Mouse (Mus musculus): ENCODE measurements around the gene Cyb561d1. TPM values are rescaled to one million over a fixed set of nuclear protein-coding genes. Genes with fewer than 3 reads are reported as not detected.

Cyb561d1 gene
- polyA plus RNA-seq, 1 experiment from 2014 or later, result 3.2 TPM

GRCm38 (mm10) chr3:108195941-108196590, 4.9 kb downstream of the Cyb561d1 start:
- Histone ChIP-seq H3K36me3 (ENCODE audit: control insufficient read depth, insufficient read depth) (0 out of 2 replicates have a peak, but pooled peaks cover 4% of the 10 kb centered on the region), H3K4me2 (ENCODE audit: low read depth, low read length) (no peak overlapping the region), H3K27me3 (ENCODE audit: control insufficient read depth, insufficient read depth, low read length) (no peaks in the 10 kb centered on the region), H3K9me3 (replicated peaks; ENCODE audit: control insufficient read depth, low read length) (no peaks in the 10 kb centered on the region), H3K4me1 (ENCODE audit: control insufficient read depth, insufficient read depth, low read length) (peaks cover 23% of the 10 kb centered on the region), H3K9ac (ENCODE audit: low read length) (no peak overlapping the region), H3K4me3 (ENCODE audit: low read length) (no peak overlapping the region), H3K27ac (ENCODE audit: low read length) (0 out of 2 replicates have a peak overlapping the region, but pooled peaks have one; percentile 3)
- no peak for ATAC-seq (replicated peaks; ENCODE audit: extremely low read depth, insufficient read depth, low FRiP score)
- WGBS, result 58% methylated on average over 7 of the region's 7 CpGs

- no peak overlapping the region for H3K4me3 ChIP-seq (ENCODE audit: low read length)
- WGBS, result 83% methylated on average over 4 of the region's 4 CpGs
- H3K9ac ChIP-seq (ENCODE audit: low read length), result no peak overlapping the region
- no peak overlapping the region for H3K4me2 ChIP-seq (ENCODE audit: low read depth, low read length)
- no peak overlapping the region for H3K27ac ChIP-seq (ENCODE audit: low read length)
- H3K9me3 ChIP-seq (replicated peaks; ENCODE audit: control insufficient read depth, low read length), result no peaks in the 10 kb centered on the region
- H3K36me3 ChIP-seq (ENCODE audit: control insufficient read depth, insufficient read depth), result 0 out of 2 replicates have a peak, but pooled peaks cover 4% of the 10 kb centered on the region
- no peaks in the 10 kb centered on the region for H3K27me3 ChIP-seq (ENCODE audit: control insufficient read depth, insufficient read depth, low read length)
- no peak for ATAC-seq (replicated peaks; ENCODE audit: extremely low read depth, insufficient read depth, low FRiP score)
- H3K4me1 ChIP-seq (ENCODE audit: control insufficient read depth, insufficient read depth, low read length), result peaks cover 22% of the 10 kb centered on the region
Measured at GRCm38 (mm10) chr3:108195287-108195686, 5.7 kb downstream of the Cyb561d1 start.

- Histone ChIP-seq H3K36me3 (ENCODE audit: control insufficient read depth, insufficient read depth) (no peaks in the 10 kb centered on the region), H3K9ac (ENCODE audit: low read length) (no peak overlapping the region), H3K4me3 (ENCODE audit: low read length) (no peak overlapping the region), H3K27ac (ENCODE audit: low read length) (no peak overlapping the region), H3K4me1 (ENCODE audit: control insufficient read depth, insufficient read depth, low read length) (peaks cover 24% of the 10 kb centered on the region), H3K4me2 (ENCODE audit: low read depth, low read length) (no peak overlapping the region), H3K9me3 (replicated peaks; ENCODE audit: control insufficient read depth, low read length) (no peaks in the 10 kb centered on the region), H3K27me3 (ENCODE audit: control insufficient read depth, insufficient read depth, low read length) (no peaks in the 10 kb centered on the region)
- no peak for ATAC-seq (replicated peaks; ENCODE audit: extremely low read depth, insufficient read depth, low FRiP score)
- WGBS, result 60% methylated on average over 4 of the region's 4 CpGs
Measured at GRCm38 (mm10) chr3:108193686-108194085, 7.3 kb downstream of the Cyb561d1 start.

- Histone ChIP-seq H3K4me3 (ENCODE audit: low read length) (no peak overlapping the region), H3K9ac (ENCODE audit: low read length) (no peak overlapping the region), H3K9me3 (replicated peaks; ENCODE audit: control insufficient read depth, low read length) (no peaks in the 10 kb centered on the region), H3K27me3 (ENCODE audit: control insufficient read depth, insufficient read depth, low read length) (no peaks in the 10 kb centered on the region; the same call in 1 of the 2 replicates), H3K36me3 (ENCODE audit: control insufficient read depth, insufficient read depth) (no peaks in the 10 kb centered on the region), H3K27ac (ENCODE audit: low read length) (no peak overlapping the region), H3K4me2 (ENCODE audit: low read depth, low read length) (no peak overlapping the region), H3K4me1 (ENCODE audit: control insufficient read depth, insufficient read depth, low read length) (peaks cover 9% of the 10 kb centered on the region; the same call in 1 of the 2 replicates)
- WGBS, result 45% methylated on average over 5 of the region's 5 CpGs
- no peak for ATAC-seq (replicated peaks; ENCODE audit: extremely low read depth, insufficient read depth, low FRiP score)
Measured at GRCm38 (mm10) chr3:108189897-108190296, 11.1 kb downstream of the Cyb561d1 start.

- 72% methylated on average over 9 of the region's 9 CpGs for WGBS
- H3K4me3 ChIP-seq (ENCODE audit: low read length), result no peak overlapping the region
- H3K4me2 ChIP-seq (ENCODE audit: low read depth, low read length), result no peak overlapping the region
- ATAC-seq (replicated peaks; ENCODE audit: extremely low read depth, insufficient read depth, low FRiP score), result no peak
- peaks cover 8% of the 10 kb centered on the region; the same call in 1 of the 2 replicates for H3K4me1 ChIP-seq (ENCODE audit: control insufficient read depth, insufficient read depth, low read length)
- no peaks in the 10 kb centered on the region for H3K36me3 ChIP-seq (ENCODE audit: control insufficient read depth, insufficient read depth)
- no peak overlapping the region for H3K27ac ChIP-seq (ENCODE audit: low read length)
- H3K27me3 ChIP-seq (ENCODE audit: control insufficient read depth, insufficient read depth, low read length), result no peaks in the 10 kb centered on the region; the same call in 1 of the 2 replicates
- no peak overlapping the region for H3K9ac ChIP-seq (ENCODE audit: low read length)
- H3K9me3 ChIP-seq (replicated peaks; ENCODE audit: control insufficient read depth, low read length), result no peaks in the 10 kb centered on the region
Measured at GRCm38 (mm10) chr3:108188716-108189490, 12.1 kb downstream of the Cyb561d1 start.

- no peaks in the 10 kb centered on the region for H3K36me3 ChIP-seq (ENCODE audit: control insufficient read depth, insufficient read depth)
- H3K4me1 ChIP-seq (ENCODE audit: control insufficient read depth, insufficient read depth, low read length), result 0 out of 2 replicates have a peak, but pooled peaks cover 6% of the 10 kb centered on the region
- H3K4me3 ChIP-seq (ENCODE audit: low read length), result peak overlapping the region; percentile 62
- 72% methylated on average over 20 of the region's 20 CpGs for WGBS
- peak overlapping the region; percentile 83 for H3K4me2 ChIP-seq (ENCODE audit: low read depth, low read length)
- H3K27me3 ChIP-seq (ENCODE audit: control insufficient read depth, insufficient read depth, low read length), result no peaks in the 10 kb centered on the region; the same call in 1 of the 2 replicates
- H3K27ac ChIP-seq (ENCODE audit: low read length), result no peak overlapping the region
- no peak for ATAC-seq (replicated peaks; ENCODE audit: extremely low read depth, insufficient read depth, low FRiP score)
- H3K9ac ChIP-seq (ENCODE audit: low read length), result no peak overlapping the region
- H3K9me3 ChIP-seq (replicated peaks; ENCODE audit: control insufficient read depth, low read length), result no peaks in the 10 kb centered on the region
Measured at GRCm38 (mm10) chr3:108187111-108187795, 13.8 kb downstream of the Cyb561d1 start.

DNA sequence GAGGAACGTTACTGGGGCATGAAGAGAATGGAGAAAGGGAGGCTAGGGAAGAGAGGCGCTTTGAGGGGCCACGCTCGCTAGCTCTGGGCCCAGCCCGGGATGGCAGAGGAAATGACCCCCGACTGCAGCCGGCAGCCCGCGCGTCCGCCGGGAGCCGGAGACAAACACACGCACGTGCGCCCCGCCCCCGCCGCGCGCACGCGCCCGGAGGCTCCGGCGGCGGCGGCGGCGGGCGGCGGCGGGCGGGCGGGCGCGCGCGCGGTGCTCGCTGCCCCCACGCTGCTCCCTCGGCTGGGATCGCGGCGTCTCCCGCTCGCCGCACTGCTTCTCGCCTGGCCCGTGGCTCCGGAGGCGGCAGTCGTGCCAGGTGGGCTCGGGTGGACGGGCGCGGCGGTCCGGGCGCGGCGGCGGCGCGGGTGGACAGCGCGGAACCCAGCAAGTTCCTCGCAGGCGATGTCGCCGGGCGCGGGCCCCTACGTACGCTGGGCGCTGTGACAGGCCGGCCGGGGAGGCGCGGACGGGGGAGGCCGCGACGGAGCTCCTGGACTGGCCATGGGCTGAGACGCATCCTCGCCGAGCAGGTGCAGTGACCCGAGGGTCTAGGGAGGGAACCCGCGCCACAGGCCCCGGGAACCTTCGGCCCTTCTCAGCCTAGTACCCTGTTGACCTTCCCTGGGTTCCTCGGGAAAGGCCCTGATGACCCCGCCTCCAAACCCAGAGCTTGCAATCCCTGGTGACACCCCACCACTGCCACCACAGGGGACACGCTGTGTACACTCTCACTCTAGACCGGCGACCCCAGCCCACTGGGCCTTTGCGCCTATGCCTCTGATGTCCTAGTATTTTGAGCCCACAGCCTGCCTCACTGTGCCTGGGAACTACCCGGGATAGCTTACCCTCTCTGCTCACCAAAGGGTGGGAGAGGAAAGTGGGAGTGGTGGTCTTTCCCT, 14.6 kb downstream of the Cyb561d1 start, which contains the start of gene Amigo1:
TSS of gene Amigo1 (plus strand) at position 238 of the 950 bp plus-strand sequence.
- 0 out of 2 replicates have a peak, but pooled peaks cover 6% of the 10 kb centered on the region for H3K4me1 ChIP-seq (ENCODE audit: control insufficient read depth, insufficient read depth, low read length)
- H3K9me3 ChIP-seq (replicated peaks; ENCODE audit: control insufficient read depth, low read length), result no peaks in the 10 kb centered on the region
- no peaks in the 10 kb centered on the region for H3K36me3 ChIP-seq (ENCODE audit: control insufficient read depth, insufficient read depth)
- H3K27me3 ChIP-seq (ENCODE audit: control insufficient read depth, insufficient read depth, low read length), result no peaks in the 10 kb centered on the region; the same call in 1 of the 2 replicates
- H3K9ac ChIP-seq (ENCODE audit: low read length), result peak within 1 kb of the TSS; percentile 73
- ATAC-seq (replicated peaks; ENCODE audit: extremely low read depth, insufficient read depth, low FRiP score), result peak; percentile 74
- peak within 1 kb of the TSS; percentile 62 for H3K4me3 ChIP-seq (ENCODE audit: low read length)
- 2% methylated on average over 87 of the region's 100 CpGs for WGBS
- peak within 1 kb of the TSS; percentile 83 for H3K4me2 ChIP-seq (ENCODE audit: low read depth, low read length)
- H3K27ac ChIP-seq (ENCODE audit: low read length), result no peak within 1 kb of the TSS

GRCm38 (mm10) chr3:108185460-108186097, 15.4 kb downstream of the Cyb561d1 start:
- Histone ChIP-seq H3K27ac (ENCODE audit: low read length) (no peak overlapping the region), H3K27me3 (ENCODE audit: control insufficient read depth, insufficient read depth, low read length) (no peaks in the 10 kb centered on the region; the same call in 1 of the 2 replicates), H3K9ac (ENCODE audit: low read length) (peak overlapping the region; percentile 73), H3K36me3 (ENCODE audit: control insufficient read depth, insufficient read depth) (no peaks in the 10 kb centered on the region), H3K4me1 (ENCODE audit: control insufficient read depth, insufficient read depth, low read length) (0 out of 2 replicates have a peak, but pooled peaks cover 6% of the 10 kb centered on the region), H3K4me2 (ENCODE audit: low read depth, low read length) (peak overlapping the region; percentile 83), H3K4me3 (ENCODE audit: low read length) (peak overlapping the region; percentile 62), H3K9me3 (replicated peaks; ENCODE audit: control insufficient read depth, low read length) (no peaks in the 10 kb centered on the region)
- no peak for ATAC-seq (replicated peaks; ENCODE audit: extremely low read depth, insufficient read depth, low FRiP score)
- WGBS, result 4% methylated on average over 16 of the region's 16 CpGs
